Mouse (Mus musculus) forebrain, embryonic 11.5 days (tissue): Measurements from ENCODE around the gene Suco. TPM values are rescaled to one million over a fixed set of nuclear protein-coding genes. Genes with fewer than 3 reads are reported as not detected.

Experiments used
- ATAC-seq: fragments of 200-750 bp; cut with Nextera tagmentation; replicated peaks from 2 replicates; pipeline ENCODE4 v1.8.0; 2017; ENCODE audit warnings: moderate TSS enrichment; ENCODE audit not compliant: low FRiP score
- DNase-seq: peaks from one replicate; pipeline ENCODE4 v3.0.0-alpha.2; 2017; ENCODE audit warnings: low spot score
- H3K27ac ChIP-seq: fragments of 300-500 bp; sonication (generic); 2 replicates; pipeline ENCODE4 v1.5.1; 2014; ENCODE audit warnings: low read depth, low read length
- H3K27me3 ChIP-seq: fragments of 300-500 bp; sonication (generic); 2 replicates; pipeline ENCODE4 v1.6.1; 2014; ENCODE audit warnings: mild to moderate bottlenecking, low read length, mixed read lengths; ENCODE audit not compliant: control insufficient read depth, insufficient read depth
- H3K36me3 ChIP-seq: fragments of 300-500 bp; sonication (generic); 2 replicates; pipeline ENCODE4 v1.6.1; 2014; ENCODE audit warnings: mild to moderate bottlenecking, low read length, moderate library complexity, mixed read lengths; ENCODE audit not compliant: control insufficient read depth, insufficient read depth
- H3K4me1 ChIP-seq: fragments of 300-500 bp; sonication (generic); replicated peaks from 2 replicates; pipeline ENCODE4 v1.6.1; 2014; ENCODE audit warnings: low read length, mixed read lengths; ENCODE audit not compliant: control insufficient read depth, insufficient read depth
- H3K4me2 ChIP-seq: fragments of 300-500 bp; sonication (generic); 2 replicates; pipeline ENCODE4 v1.6.1; 2014; ENCODE audit warnings: low read depth, mild to moderate bottlenecking, low read length, moderate library complexity, mixed read lengths; ENCODE audit not compliant: severe bottlenecking
- H3K4me3 ChIP-seq: fragments of 300-500 bp; sonication (generic); 2 replicates; pipeline ENCODE4 v1.5.1; 2014; ENCODE audit warnings: low read depth, low read length
- H3K9ac ChIP-seq: fragments of 300-500 bp; sonication (generic); 2 replicates; pipeline ENCODE4 v1.6.1; 2014; ENCODE audit warnings: low read length
- H3K9me3 ChIP-seq: fragments of 300-500 bp; sonication (generic); 2 replicates; pipeline ENCODE4 v1.6.1; 2016; ENCODE audit warnings: low read length, mixed read lengths; ENCODE audit not compliant: control insufficient read depth
- WGBS: fragments of 180-500 bp; shearing (Covaris S2); extraction: QIAGEN DNeasy Blood & Tissue Kit; methylation state at CpG from one replicate; pipeline ENCODE4 v1.1.7; 2014; 5-methylcytosine and 5-hydroxymethylcytosine counted together
- polyA plus RNA-seq: library from polyadenylated mRNA; unstranded; fragments of >200 nt; fragmentation: Nextera tagmentation; extraction: Ambion mirVana; gene quantifications from 2 replicates; pipeline ENCODE4 v1.2.1, GENCODE M21; 2014

The Suco gene
- polyA plus RNA-seq, 1 experiment from 2014 or later: 34.0 TPM

DNA sequence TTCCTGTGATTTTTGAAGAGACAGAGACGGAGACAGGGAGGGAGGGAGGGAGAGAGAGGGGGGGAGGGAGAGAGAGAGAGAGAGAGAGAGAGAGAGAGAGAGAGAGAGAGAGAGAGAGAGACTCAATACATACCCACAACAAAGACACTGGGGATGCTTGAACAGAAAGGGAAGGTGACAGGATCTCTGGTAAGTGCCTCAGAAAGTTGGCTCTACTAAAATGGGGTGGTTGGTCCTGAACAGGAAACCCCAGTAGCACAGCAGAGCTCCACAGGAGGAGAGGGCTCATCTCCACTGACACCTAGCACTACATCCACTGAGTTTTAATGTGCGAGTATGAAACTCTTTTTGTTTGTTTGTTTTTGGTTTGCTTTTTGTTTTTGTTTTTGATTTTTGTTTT lies 75.2 kb downstream of the Suco start:
- Histone ChIP-seq H3K36me3 (no peaks in the 10 kb centered on the region), H3K4me3 (no peak overlapping the region), H3K4me1 (no peaks in the 10 kb centered on the region), H3K27me3 (no peaks in the 10 kb centered on the region), H3K4me2 (no peak overlapping the region), H3K27ac (no peak overlapping the region), H3K9me3 (no peaks in the 10 kb centered on the region), H3K9ac (no peak overlapping the region)
- no peak for ATAC-seq
- no peak for DNase-seq
- WGBS: 73% methylated on average over 2 of the region's 2 CpGs

DNA sequence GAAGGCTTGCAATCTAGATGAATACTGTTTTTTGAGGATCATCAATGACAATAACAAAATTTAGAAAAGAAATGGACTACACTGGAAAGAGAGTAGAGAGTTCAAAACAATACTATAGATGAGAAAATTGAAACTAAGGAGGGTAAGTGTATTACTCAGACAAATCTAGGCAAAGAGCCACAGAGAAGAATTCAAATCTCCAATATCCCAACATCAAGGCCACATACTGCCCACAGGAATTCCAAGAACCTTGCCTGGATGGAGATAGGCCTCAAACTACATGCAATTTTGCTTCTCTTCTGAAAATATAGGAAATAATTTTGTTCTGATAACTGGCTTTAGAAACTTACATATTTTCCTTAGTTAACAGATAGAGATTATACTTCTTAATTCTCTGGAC lies 76.2 kb downstream of the Suco start:
- ATAC-seq: no peak
- no peak overlapping the region for H3K4me3 ChIP-seq

DNA sequence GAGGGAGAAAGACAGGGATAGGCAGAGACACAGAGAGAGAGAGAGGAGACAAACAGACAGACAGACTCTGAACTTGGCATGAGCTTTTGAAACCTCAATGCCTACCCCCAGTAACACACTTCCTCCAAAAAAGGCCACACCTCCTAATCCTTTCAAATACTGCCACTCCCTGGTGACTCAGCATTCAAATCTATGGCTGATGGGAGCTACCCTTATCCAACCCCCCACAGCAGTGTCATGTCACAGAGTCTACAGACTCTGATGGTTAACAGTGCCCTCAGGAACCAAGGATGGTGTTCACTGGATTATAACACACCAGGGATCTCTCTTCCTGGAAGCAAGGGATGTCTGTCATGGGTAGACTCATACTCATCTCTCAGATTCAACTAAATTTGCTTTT lies 76.7 kb downstream of the Suco start:
- ATAC-seq (no peak), DNase-seq (no peak)
- H3K27ac ChIP-seq: no peak overlapping the region
- no peak overlapping the region for H3K4me2 ChIP-seq
- no peak overlapping the region for H3K9ac ChIP-seq
- H3K9me3 ChIP-seq: no peaks in the 10 kb centered on the region
- H3K4me1 ChIP-seq: no peaks in the 10 kb centered on the region
- no peaks in the 10 kb centered on the region for H3K27me3 ChIP-seq
- no peak overlapping the region for H3K4me3 ChIP-seq
- no peaks in the 10 kb centered on the region for H3K36me3 ChIP-seq

More for the DNA sequence above, 76.2 kb downstream of the Suco start:
- H3K27ac ChIP-seq: no peak overlapping the region
- no peak overlapping the region for H3K4me2 ChIP-seq
- no peak overlapping the region for H3K9ac ChIP-seq
- no peaks in the 10 kb centered on the region for H3K4me1 ChIP-seq
- DNase-seq: no peak
- no peaks in the 10 kb centered on the region for H3K9me3 ChIP-seq
- H3K27me3 ChIP-seq: no peaks in the 10 kb centered on the region
- no peaks in the 10 kb centered on the region for H3K36me3 ChIP-seq

DNA sequence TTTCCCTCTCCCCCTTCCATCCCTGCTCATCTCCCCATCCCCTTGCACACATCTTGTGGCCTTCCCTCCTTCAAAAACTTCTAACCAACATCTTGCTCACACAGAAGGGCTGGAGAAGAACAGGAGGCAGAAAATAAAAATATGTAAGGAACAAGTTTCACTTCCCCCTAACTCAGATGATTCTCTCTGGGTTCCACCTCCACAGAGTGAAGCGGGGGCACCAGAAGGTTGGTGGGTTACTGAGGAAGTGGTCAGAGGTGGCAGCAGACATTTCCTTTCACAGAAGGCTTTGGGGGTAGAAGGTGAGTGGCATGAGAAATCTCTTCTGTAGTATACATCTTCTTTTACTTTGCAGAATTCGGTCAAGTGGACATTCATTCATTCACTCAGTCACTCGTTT lies 77.6 kb downstream of the Suco start:
- WGBS: 90% methylated on average over 3 of the region's 3 CpGs
- H3K27me3 ChIP-seq: no peaks in the 10 kb centered on the region
- ATAC-seq (no peak), DNase-seq (no peak)
- no peak overlapping the region for H3K27ac ChIP-seq
- no peak overlapping the region for H3K4me2 ChIP-seq
- H3K4me1 ChIP-seq: no peaks in the 10 kb centered on the region
- no peak overlapping the region for H3K4me3 ChIP-seq
- H3K9ac ChIP-seq: no peak overlapping the region
- no peaks in the 10 kb centered on the region for H3K9me3 ChIP-seq
- no peaks in the 10 kb centered on the region for H3K36me3 ChIP-seq

DNA sequence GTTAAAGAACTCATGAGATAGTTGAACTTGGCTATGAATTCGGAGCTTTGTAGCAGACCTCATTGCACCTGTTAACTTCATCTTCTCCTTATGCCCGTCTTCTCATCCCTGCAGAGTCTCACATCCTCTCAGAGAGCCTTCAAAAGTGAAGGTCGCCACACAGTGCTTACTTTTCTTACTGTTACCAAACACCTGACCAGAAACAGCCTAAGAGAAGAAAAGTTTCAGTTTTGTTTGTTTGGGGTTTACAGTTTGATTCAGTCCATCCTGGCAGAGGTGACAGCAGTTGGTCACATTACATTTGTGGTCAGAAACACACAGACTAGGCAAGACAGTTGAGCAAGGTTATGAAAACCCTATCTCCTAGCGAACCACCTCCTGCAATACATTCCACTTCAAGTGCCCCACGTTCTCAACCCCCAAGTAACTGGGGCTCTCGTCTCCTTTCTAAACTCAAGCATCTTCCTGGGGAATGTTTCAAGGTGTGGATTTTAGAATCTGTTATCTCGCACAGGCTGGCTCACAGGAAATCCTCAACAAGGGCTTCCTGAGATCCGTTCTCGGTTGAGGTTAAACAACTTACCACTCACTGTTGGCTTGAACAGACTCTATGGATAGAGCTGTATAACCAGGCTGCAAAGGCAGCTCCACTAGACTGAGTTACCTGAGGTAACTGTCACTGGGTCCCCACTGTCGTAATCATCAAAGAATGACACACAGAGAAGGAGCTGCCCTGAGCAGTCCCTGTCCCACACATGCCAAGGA lies 81.9 kb downstream of the Suco start:
- Histone ChIP-seq H3K4me2 (no peak overlapping the region), H3K27ac (no peak overlapping the region), H3K9ac (no peak overlapping the region), H3K27me3 (no peaks in the 10 kb centered on the region), H3K9me3 (no peaks in the 10 kb centered on the region), H3K4me1 (no peaks in the 10 kb centered on the region), H3K36me3 (no peaks in the 10 kb centered on the region), H3K4me3 (no peak overlapping the region)
- WGBS: 87% methylated on average over 10 of the region's 10 CpGs
- ATAC-seq (no peak), DNase-seq (no peak)

DNA sequence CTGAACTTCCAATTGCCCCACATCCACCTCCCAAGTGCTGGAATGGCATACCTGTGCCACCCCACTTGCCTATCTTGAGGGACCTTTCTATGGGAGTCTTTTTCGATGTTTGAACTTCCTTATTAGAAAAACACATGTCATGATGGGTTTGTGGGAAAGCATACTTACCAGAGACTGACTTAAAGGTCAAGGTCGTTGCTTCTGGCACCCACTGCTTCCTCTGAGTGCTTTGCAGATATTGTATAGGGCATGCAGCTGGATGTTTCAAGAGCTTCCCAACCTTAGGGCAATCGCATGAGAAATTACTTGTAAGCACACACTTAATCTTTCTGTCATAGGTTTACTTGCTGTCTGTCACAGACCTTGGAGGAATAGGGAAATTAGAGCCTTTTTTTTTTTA lies 83.2 kb downstream of the Suco start:
- DNase-seq (no peak), ATAC-seq (no peak)
- Histone ChIP-seq H3K9me3 (no peaks in the 10 kb centered on the region), H3K4me2 (no peak overlapping the region), H3K4me3 (no peak overlapping the region), H3K9ac (no peak overlapping the region), H3K27me3 (no peaks in the 10 kb centered on the region), H3K36me3 (no peaks in the 10 kb centered on the region), H3K4me1 (no peaks in the 10 kb centered on the region), H3K27ac (no peak overlapping the region)
- WGBS: 83% methylated on average over 3 of the region's 3 CpGs

DNA sequence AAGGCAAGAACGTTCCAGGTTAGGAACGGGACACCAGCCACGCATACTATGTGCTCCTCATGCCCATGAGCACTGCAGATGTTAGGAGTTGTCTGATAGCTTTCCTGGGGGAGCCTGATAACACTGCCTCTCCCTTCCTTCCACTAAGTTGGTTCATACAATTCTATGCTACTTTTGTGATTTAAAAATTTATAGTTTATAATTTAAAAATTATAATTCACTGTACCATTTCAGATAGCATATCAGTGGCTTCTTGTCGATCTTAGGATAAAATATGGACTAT lies 83.9 kb downstream of the Suco start:
- WGBS: 91% methylated on average over 4 of the region's 4 CpGs
- no peak overlapping the region for H3K4me2 ChIP-seq
- H3K9ac ChIP-seq: no peak overlapping the region
- no peaks in the 10 kb centered on the region for H3K9me3 ChIP-seq
- no peak overlapping the region for H3K27ac ChIP-seq
- ATAC-seq (no peak), DNase-seq (no peak)
- H3K4me3 ChIP-seq: no peak overlapping the region
- no peaks in the 10 kb centered on the region for H3K36me3 ChIP-seq
- H3K27me3 ChIP-seq: no peaks in the 10 kb centered on the region
- H3K4me1 ChIP-seq: no peaks in the 10 kb centered on the region

DNA sequence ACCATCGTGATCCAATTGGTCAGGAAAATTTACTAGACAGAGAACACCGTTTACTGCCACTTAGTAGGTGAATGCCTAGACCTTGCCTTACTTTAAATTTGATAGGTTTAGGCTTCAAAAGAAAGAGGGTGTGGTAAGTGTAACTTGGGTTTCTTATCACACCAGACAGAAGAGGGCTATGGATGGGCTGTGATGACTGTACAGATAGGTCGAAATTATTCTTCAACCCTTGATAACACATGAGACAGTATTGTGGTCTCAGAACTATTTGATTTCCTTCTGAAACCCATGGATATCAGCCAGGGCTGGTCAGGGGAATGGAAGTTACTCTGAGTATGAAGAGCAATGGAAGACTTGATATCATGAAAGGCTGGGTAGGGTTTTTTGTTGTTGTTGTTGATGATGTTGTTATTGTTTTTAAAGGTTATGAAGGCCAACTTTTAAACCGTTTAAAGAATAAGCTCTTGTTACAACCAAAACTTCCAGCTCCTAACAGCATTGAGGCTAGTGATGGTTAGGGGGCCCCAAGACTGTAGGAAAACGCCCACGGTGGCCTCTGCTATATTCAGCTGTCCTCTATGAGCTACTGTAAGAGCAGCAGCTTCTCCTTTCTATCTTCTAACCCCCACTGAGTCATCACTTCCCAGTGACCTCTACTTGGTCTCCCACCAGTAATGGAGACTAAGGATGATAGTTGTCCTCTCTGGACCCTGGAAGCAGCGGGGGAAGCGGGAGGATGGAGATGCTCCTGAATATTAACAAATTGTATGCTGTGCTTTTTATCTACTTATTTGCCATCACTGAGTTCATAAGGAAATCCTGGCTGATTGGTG lies 84.4 kb downstream of the Suco start:
- Histone ChIP-seq H3K4me1 (no peaks in the 10 kb centered on the region), H3K4me3 (no peak overlapping the region), H3K9ac (no peak overlapping the region), H3K4me2 (no peak overlapping the region), H3K9me3 (no peaks in the 10 kb centered on the region), H3K36me3 (no peaks in the 10 kb centered on the region), H3K27ac (no peak overlapping the region), H3K27me3 (no peaks in the 10 kb centered on the region)
- WGBS: 90% methylated on average over 8 of the region's 8 CpGs
- no peak for ATAC-seq
- DNase-seq: no peak

DNA sequence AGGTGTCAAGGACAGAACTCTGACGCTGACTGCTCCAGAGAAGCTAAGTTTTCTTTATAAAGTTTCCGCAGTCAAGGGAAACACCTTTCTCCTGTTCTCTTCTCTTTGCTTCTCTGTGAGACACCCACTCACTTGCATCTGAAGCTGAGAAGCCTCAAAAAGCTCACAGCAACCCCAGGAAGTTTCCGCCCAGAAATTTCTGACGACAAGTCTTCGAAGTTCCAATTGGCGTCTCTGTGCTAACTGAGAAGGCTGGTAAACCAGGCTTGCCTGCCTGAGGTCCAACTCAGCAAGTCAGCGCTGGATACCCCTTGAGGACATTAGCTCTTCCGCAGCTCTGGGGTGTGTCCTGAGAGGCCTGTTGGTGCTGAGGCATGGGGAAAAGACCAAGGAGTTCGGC lies 88.1 kb downstream of the Suco start, which contains the start of gene Fasl:
Fasl (minus strand) TSS at position 157 of the 400 bp plus-strand sequence.
- no peak for DNase-seq
- H3K4me1 ChIP-seq: no peaks in the 10 kb centered on the region

More for the DNA sequence above, 88.1 kb downstream of the Suco start, which contains the start of gene Fasl:
- Histone ChIP-seq H3K27ac (no peak within 1 kb of the TSS), H3K4me3 (no peak within 1 kb of the TSS), H3K9me3 (no peaks in the 10 kb centered on the region), H3K27me3 (no peaks in the 10 kb centered on the region), H3K4me2 (no peak within 1 kb of the TSS), H3K36me3 (no peaks in the 10 kb centered on the region), H3K9ac (no peak within 1 kb of the TSS)
- no peak for ATAC-seq
- WGBS: 88% methylated on average over 9 of the region's 9 CpGs
